Mouse (Mus musculus): ENCODE results near the gene Foxi2. TPM values are rescaled to one million over a fixed set of nuclear protein-coding genes. Genes with fewer than 3 reads are reported as not detected.

Foxi2 gene
- 0.51 and 0.66 TPM in 2 replicates for polyA plus RNA-seq (2014; fragmentation: Nextera tagmentation; extraction: Ambion mirVana)

GRCm38 (mm10) chr7:135410237-135410965 is at the start of gene Foxi2:
Foxi2 (plus strand) TSS chr7:135410308.
- H3K9ac ChIP-seq (ENCODE audit: low read depth, low read length): no peak within 1 kb of the TSS; the same call in 1 of the 2 replicates
- no peaks in the 10 kb centered on the region for H3K9me3 ChIP-seq (ENCODE audit: control insufficient read depth, low read length)
- peaks cover 35% of the 10 kb centered on the region for H3K27me3 ChIP-seq (ENCODE audit: control insufficient read depth, insufficient read depth, low read length)
- no peaks in the 10 kb centered on the region for H3K36me3 ChIP-seq (ENCODE audit: control insufficient read depth, insufficient read depth, low read length)
- H3K4me2 ChIP-seq (replicated peaks; ENCODE audit: low read depth, low read length): peak within 1 kb of the TSS; percentile 46
- peaks cover 2% of the 10 kb centered on the region; the same call in 1 of the 2 replicates for H3K4me1 ChIP-seq (replicated peaks; ENCODE audit: control insufficient read depth, insufficient read depth, low read length)
- 4% methylated on average over 51 of the region's 51 CpGs for WGBS
- H3K4me3 ChIP-seq (ENCODE audit: low read depth, low read length): peak within 1 kb of the TSS; percentile 16; the same call in 1 of the 2 replicates
- peak; percentile 39 for DNase-seq (ENCODE audit: low spot score)
- H3K27ac ChIP-seq (ENCODE audit: low read depth, low read length): no peak within 1 kb of the TSS
- ATAC-seq (ENCODE audit: low FRiP score): no peak

GRCm38 (mm10) chr7:135364606-135365005 is 45.5 kb upstream of the Foxi2 start:
- no peak for ATAC-seq (ENCODE audit: low FRiP score)

GRCm38 (mm10) chr7:135376048-135376447 is 34.1 kb upstream of the Foxi2 start:
- Histone ChIP-seq H3K9ac (ENCODE audit: low read depth, low read length) (no peak overlapping the region), H3K4me2 (replicated peaks; ENCODE audit: low read depth, low read length) (no peak overlapping the region), H3K4me3 (ENCODE audit: low read depth, low read length) (no peak overlapping the region), H3K4me1 (replicated peaks; ENCODE audit: control insufficient read depth, insufficient read depth, low read length) (no peaks in the 10 kb centered on the region), H3K27me3 (ENCODE audit: control insufficient read depth, insufficient read depth, low read length) (no peaks in the 10 kb centered on the region), H3K27ac (ENCODE audit: low read depth, low read length) (no peak overlapping the region), H3K36me3 (ENCODE audit: control insufficient read depth, insufficient read depth, low read length) (no peaks in the 10 kb centered on the region), H3K9me3 (ENCODE audit: control insufficient read depth, low read length) (no peaks in the 10 kb centered on the region)
- DNase-seq (ENCODE audit: low spot score) (no peak), ATAC-seq (ENCODE audit: low FRiP score) (no peak)
- WGBS: 90% methylated on average over 13 of the region's 13 CpGs

More at GRCm38 (mm10) chr7:135364606-135365005, 45.5 kb upstream of the Foxi2 start:
- no peak for DNase-seq (ENCODE audit: low spot score)
- 93% methylated on average over 5 of the region's 5 CpGs for WGBS
- no peaks in the 10 kb centered on the region for H3K9me3 ChIP-seq (ENCODE audit: control insufficient read depth, low read length)
- no peaks in the 10 kb centered on the region for H3K36me3 ChIP-seq (ENCODE audit: control insufficient read depth, insufficient read depth, low read length)
- no peaks in the 10 kb centered on the region for H3K4me1 ChIP-seq (replicated peaks; ENCODE audit: control insufficient read depth, insufficient read depth, low read length)
- no peak overlapping the region for H3K9ac ChIP-seq (ENCODE audit: low read depth, low read length)
- H3K4me2 ChIP-seq (replicated peaks; ENCODE audit: low read depth, low read length): no peak overlapping the region
- no peak overlapping the region for H3K27ac ChIP-seq (ENCODE audit: low read depth, low read length)
- no peaks in the 10 kb centered on the region for H3K27me3 ChIP-seq (ENCODE audit: control insufficient read depth, insufficient read depth, low read length)
- no peak overlapping the region for H3K4me3 ChIP-seq (ENCODE audit: low read depth, low read length)

- H3K36me3 ChIP-seq (ENCODE audit: control insufficient read depth, insufficient read depth, low read length): no peaks in the 10 kb centered on the region
- H3K4me1 ChIP-seq (replicated peaks; ENCODE audit: control insufficient read depth, insufficient read depth, low read length): no peaks in the 10 kb centered on the region
- no peak overlapping the region for H3K9ac ChIP-seq (ENCODE audit: low read depth, low read length)
- H3K27me3 ChIP-seq (ENCODE audit: control insufficient read depth, insufficient read depth, low read length): no peaks in the 10 kb centered on the region
- DNase-seq (ENCODE audit: low spot score) (peak; percentile 28), ATAC-seq (ENCODE audit: low FRiP score) (no peak)
- 68% methylated on average over 5 of the region's 5 CpGs for WGBS
- H3K4me3 ChIP-seq (ENCODE audit: low read depth, low read length): no peak overlapping the region
- no peak overlapping the region for H3K27ac ChIP-seq (ENCODE audit: low read depth, low read length)
- no peak overlapping the region for H3K4me2 ChIP-seq (replicated peaks; ENCODE audit: low read depth, low read length)
- H3K9me3 ChIP-seq (ENCODE audit: control insufficient read depth, low read length): no peaks in the 10 kb centered on the region
Measured at GRCm38 (mm10) chr7:135376932-135377331, 33.2 kb upstream of the Foxi2 start.

- Histone ChIP-seq H3K27me3 (ENCODE audit: control insufficient read depth, insufficient read depth, low read length) (no peaks in the 10 kb centered on the region), H3K9ac (ENCODE audit: low read depth, low read length) (no peak overlapping the region), H3K4me2 (replicated peaks; ENCODE audit: low read depth, low read length) (no peak overlapping the region), H3K27ac (ENCODE audit: low read depth, low read length) (no peak overlapping the region), H3K9me3 (ENCODE audit: control insufficient read depth, low read length) (no peaks in the 10 kb centered on the region), H3K4me1 (replicated peaks; ENCODE audit: control insufficient read depth, insufficient read depth, low read length) (no peaks in the 10 kb centered on the region), H3K4me3 (ENCODE audit: low read depth, low read length) (no peak overlapping the region), H3K36me3 (ENCODE audit: control insufficient read depth, insufficient read depth, low read length) (no peaks in the 10 kb centered on the region)
- DNase-seq (ENCODE audit: low spot score) (no peak), ATAC-seq (ENCODE audit: low FRiP score) (no peak)
- WGBS: 87% methylated on average over 5 of the region's 5 CpGs
Measured at GRCm38 (mm10) chr7:135378331-135378730, 31.8 kb upstream of the Foxi2 start.

- Histone ChIP-seq H3K9me3 (ENCODE audit: control insufficient read depth, low read length) (no peaks in the 10 kb centered on the region), H3K4me1 (replicated peaks; ENCODE audit: control insufficient read depth, insufficient read depth, low read length) (no peaks in the 10 kb centered on the region), H3K36me3 (ENCODE audit: control insufficient read depth, insufficient read depth, low read length) (no peaks in the 10 kb centered on the region), H3K4me3 (ENCODE audit: low read depth, low read length) (no peak overlapping the region), H3K27me3 (ENCODE audit: control insufficient read depth, insufficient read depth, low read length) (no peaks in the 10 kb centered on the region), H3K9ac (ENCODE audit: low read depth, low read length) (no peak overlapping the region), H3K27ac (ENCODE audit: low read depth, low read length) (no peak overlapping the region), H3K4me2 (replicated peaks; ENCODE audit: low read depth, low read length) (no peak overlapping the region)
- DNase-seq (ENCODE audit: low spot score): peak; percentile 31
- 67% methylated on average over 3 of the region's 3 CpGs for WGBS
- ATAC-seq (ENCODE audit: low FRiP score): no peak
Measured at GRCm38 (mm10) chr7:135389039-135389438, 21.1 kb upstream of the Foxi2 start.

- WGBS: 16% methylated on average over 5 of the region's 5 CpGs
- Histone ChIP-seq H3K4me3 (ENCODE audit: low read depth, low read length) (no peak overlapping the region), H3K4me1 (replicated peaks; ENCODE audit: control insufficient read depth, insufficient read depth, low read length) (no peaks in the 10 kb centered on the region), H3K27me3 (ENCODE audit: control insufficient read depth, insufficient read depth, low read length) (no peaks in the 10 kb centered on the region), H3K27ac (ENCODE audit: low read depth, low read length) (no peak overlapping the region), H3K9ac (ENCODE audit: low read depth, low read length) (no peak overlapping the region), H3K9me3 (ENCODE audit: control insufficient read depth, low read length) (no peaks in the 10 kb centered on the region), H3K36me3 (ENCODE audit: control insufficient read depth, insufficient read depth, low read length) (no peaks in the 10 kb centered on the region), H3K4me2 (replicated peaks; ENCODE audit: low read depth, low read length) (no peak overlapping the region)
- ATAC-seq (ENCODE audit: low FRiP score) (no peak), DNase-seq (ENCODE audit: low spot score) (no peak)
Measured at GRCm38 (mm10) chr7:135392949-135393542, 17.1 kb upstream of the Foxi2 start.

- Histone ChIP-seq H3K27me3 (ENCODE audit: control insufficient read depth, insufficient read depth, low read length) (no peaks in the 10 kb centered on the region), H3K27ac (ENCODE audit: low read depth, low read length) (no peak overlapping the region), H3K9ac (ENCODE audit: low read depth, low read length) (no peak overlapping the region), H3K4me2 (replicated peaks; ENCODE audit: low read depth, low read length) (no peak overlapping the region), H3K9me3 (ENCODE audit: control insufficient read depth, low read length) (no peaks in the 10 kb centered on the region), H3K36me3 (ENCODE audit: control insufficient read depth, insufficient read depth, low read length) (no peaks in the 10 kb centered on the region), H3K4me3 (ENCODE audit: low read depth, low read length) (no peak overlapping the region), H3K4me1 (replicated peaks; ENCODE audit: control insufficient read depth, insufficient read depth, low read length) (no peaks in the 10 kb centered on the region)
- ATAC-seq (ENCODE audit: low FRiP score): no peak
- 90% methylated on average over 3 of the region's 3 CpGs for WGBS
- no peak for DNase-seq (ENCODE audit: low spot score)
Measured at GRCm38 (mm10) chr7:135394436-135394835, 15.7 kb upstream of the Foxi2 start.

GRCm38 (mm10) chr7:135395242-135395641 is 14.9 kb upstream of the Foxi2 start:
- Histone ChIP-seq H3K4me2 (replicated peaks; ENCODE audit: low read depth, low read length) (no peak overlapping the region), H3K36me3 (ENCODE audit: control insufficient read depth, insufficient read depth, low read length) (no peaks in the 10 kb centered on the region), H3K4me3 (ENCODE audit: low read depth, low read length) (no peak overlapping the region), H3K9ac (ENCODE audit: low read depth, low read length) (no peak overlapping the region), H3K9me3 (ENCODE audit: control insufficient read depth, low read length) (no peaks in the 10 kb centered on the region), H3K4me1 (replicated peaks; ENCODE audit: control insufficient read depth, insufficient read depth, low read length) (no peaks in the 10 kb centered on the region), H3K27me3 (ENCODE audit: control insufficient read depth, insufficient read depth, low read length) (no peaks in the 10 kb centered on the region), H3K27ac (ENCODE audit: low read depth, low read length) (no peak overlapping the region)
- ATAC-seq (ENCODE audit: low FRiP score) (no peak), DNase-seq (ENCODE audit: low spot score) (no peak)
